Mouse (Mus musculus) splenic B cell, adult 2 months (primary cell): ENCODE data around the gene Apon.
A peak's percentile ranks its signal among the peaks of the same experiment; 100 is the strongest.
"Not testable (repeated sequence)": the region's sequence is repeated elsewhere in the genome, so short reads cannot be mapped to it uniquely, and the experiment has no call there.

Experiments used
- DNase-seq: peaks from one replicate; pipeline ENCODE4 v3.0.0-alpha.2; 2011; ENCODE audit warnings: low read depth, low spot score
- H3K27me3 ChIP-seq: 2 replicates; pipeline ENCODE4 v1.6.1; 2012; ENCODE audit warnings: mild to moderate bottlenecking, low read length, moderate library complexity, mixed read lengths; ENCODE audit not compliant: control insufficient read depth, poor library complexity, insufficient read depth, severe bottlenecking
- H3K36me3 ChIP-seq: 2 replicates; pipeline ENCODE4 v1.6.1; 2012; ENCODE audit warnings: mild to moderate bottlenecking, low read length, moderate library complexity, mixed read lengths; ENCODE audit not compliant: control insufficient read depth, poor library complexity, insufficient read depth, severe bottlenecking

Gene Apon

GRCm38 (mm10) chr10:128253677-128254255, at the start of gene Apon:
Apon (plus strand) TSS chr10:128254096.
- no peak for DNase-seq
- H3K27me3 ChIP-seq, result no peaks in the 10 kb centered on the region

GRCm38 (mm10) chr10:128204941-128205340, 49.0 kb upstream of the Apon start:
- DNase-seq, result no peak
- Histone ChIP-seq H3K36me3 (no peaks in the 10 kb centered on the region), H3K27me3 (no peaks in the 10 kb centered on the region)

More at GRCm38 (mm10) chr10:128253677-128254255, at the start of gene Apon:
- H3K36me3 ChIP-seq, result peaks cover 5% of the 10 kb centered on the region; the same call in 1 of the 2 replicates

- Histone ChIP-seq H3K36me3 (peaks cover 1% of the 10 kb centered on the region; the same call in 1 of the 2 replicates), H3K27me3 (no peaks in the 10 kb centered on the region)
- no peak for DNase-seq
Observed at GRCm38 (mm10) chr10:128208326-128208725, 45.6 kb upstream of the Apon start.

- DNase-seq, result no peak
- Histone ChIP-seq H3K36me3 (peaks cover 1% of the 10 kb centered on the region; the same call in 1 of the 2 replicates), H3K27me3 (no peaks in the 10 kb centered on the region)
Observed at GRCm38 (mm10) chr10:128209311-128210009, 44.4 kb upstream of the Apon start.

GRCm38 (mm10) chr10:128210131-128210530, 43.8 kb upstream of the Apon start:
- peaks cover 1% of the 10 kb centered on the region; the same call in 1 of the 2 replicates for H3K36me3 ChIP-seq
- no peak for DNase-seq
- H3K27me3 ChIP-seq, result no peaks in the 10 kb centered on the region

- DNase-seq, result no peak
- peaks cover 1% of the 10 kb centered on the region; the same call in 1 of the 2 replicates for H3K36me3 ChIP-seq
- H3K27me3 ChIP-seq, result no peaks in the 10 kb centered on the region
Observed at GRCm38 (mm10) chr10:128210954-128211353, 42.9 kb upstream of the Apon start.

GRCm38 (mm10) chr10:128211390-128212108, 42.3 kb upstream of the Apon start, which contains the start of gene Spryd4:
Spryd4 (minus strand) TSS chr10:128211807.
- DNase-seq, result peak; percentile 92
- peaks cover 1% of the 10 kb centered on the region; the same call in 1 of the 2 replicates for H3K36me3 ChIP-seq
- no peaks in the 10 kb centered on the region for H3K27me3 ChIP-seq

GRCm38 (mm10) chr10:128212148-128212547, 41.7 kb upstream of the Apon start:
- no peak for DNase-seq
- no peaks in the 10 kb centered on the region for H3K27me3 ChIP-seq
- peaks cover 1% of the 10 kb centered on the region; the same call in 1 of the 2 replicates for H3K36me3 ChIP-seq

- Histone ChIP-seq H3K36me3 (peaks cover 1% of the 10 kb centered on the region; the same call in 1 of the 2 replicates), H3K27me3 (no peaks in the 10 kb centered on the region)
- DNase-seq, result peak; percentile 86
Observed at GRCm38 (mm10) chr10:128212871-128213323, 41.0 kb upstream of the Apon start.

- not testable (repeated sequence) for H3K27me3 ChIP-seq, H3K36me3 ChIP-seq, DNase-seq
Observed at GRCm38 (mm10) chr10:128214112-128214511, 39.8 kb upstream of the Apon start.

GRCm38 (mm10) chr10:128214981-128215380, 38.9 kb upstream of the Apon start:
- DNase-seq, result no peak
- peaks cover 1% of the 10 kb centered on the region; the same call in 1 of the 2 replicates for H3K36me3 ChIP-seq

GRCm38 (mm10) chr10:128218387-128219117, 35.3 kb upstream of the Apon start:
- H3K36me3 ChIP-seq, result no peaks in the 10 kb centered on the region
- no peaks in the 10 kb centered on the region for H3K27me3 ChIP-seq
- DNase-seq, result no peak

More at GRCm38 (mm10) chr10:128214981-128215380, 38.9 kb upstream of the Apon start:
- H3K27me3 ChIP-seq, result no peaks in the 10 kb centered on the region

- no peaks in the 10 kb centered on the region for H3K27me3 ChIP-seq
- DNase-seq, result peak; percentile 13
- H3K36me3 ChIP-seq, result no peaks in the 10 kb centered on the region
Observed at GRCm38 (mm10) chr10:128221533-128222286, 32.2 kb upstream of the Apon start.

- no peak for DNase-seq
- Histone ChIP-seq H3K27me3 (no peaks in the 10 kb centered on the region), H3K36me3 (no peaks in the 10 kb centered on the region)
Observed at GRCm38 (mm10) chr10:128225064-128225463, 28.8 kb upstream of the Apon start.
